13 mouse cellular contexts compared by ENCODE assay signal in the genomic region with DNA sequence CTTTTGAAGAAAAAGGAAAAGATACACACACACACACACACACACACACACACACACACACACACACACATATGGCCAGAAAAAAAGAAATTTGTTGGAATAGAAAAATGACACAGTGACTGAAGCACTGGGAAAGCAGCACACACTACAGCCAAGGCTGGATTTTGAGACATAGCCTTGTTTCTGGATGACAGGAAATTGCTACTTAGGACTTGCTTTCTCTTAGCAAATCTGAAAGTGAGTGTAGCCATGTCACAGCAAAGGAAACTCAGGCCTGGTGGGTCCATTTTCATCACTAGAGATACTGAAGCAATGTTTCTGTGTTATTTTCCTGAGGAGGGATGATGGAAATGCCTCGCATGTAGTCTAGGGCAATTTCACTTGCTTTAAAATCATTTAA.
DNase-seq lines count a peak whose midpoint lies in the region; ATAC-seq and TF ChIP-seq lines count a peak whose summit lies in the region.
"Had no signal": no experiment of that assay in that cellular context is flagged by ENCODE, and none has a peak within 500 bp of the region (broad histone marks: within the 10 kb centered on the region; RNA-seq: fewer than 3 reads in every experiment).

No protein-coding gene starts in this region.

- peaks cover 19% of the 10 kb centered on the region for H3K4me1 ChIP-seq in heart, embryonic 13.5 days
- no peaks in the 10 kb centered on the region for H3K4me1 ChIP-seq in kidney, embryonic 16.5 days (ENCODE audit: insufficient read depth, low read length)
- peaks cover 25% of the 10 kb centered on the region for H3K4me1 ChIP-seq in embryonic facial prominence, embryonic 10.5 days
- peaks cover 6% of the 10 kb centered on the region for H3K4me1 ChIP-seq in intestine, embryonic 15.5 days (replicated peaks)

- H3K4me2 ChIP-seq in heart, embryonic 13.5 days = peak overlapping the region; percentile 44
- H3K4me2 ChIP-seq in kidney, embryonic 16.5 days (replicated peaks; ENCODE audit: low read depth, low read length) = no peak overlapping the region
- H3K4me2 ChIP-seq in intestine, embryonic 15.5 days (replicated peaks) = no peak overlapping the region
- H3K4me2 ChIP-seq: midbrain, embryonic 12.5 days had no signal

- H3K27me3 ChIP-seq in heart, embryonic 13.5 days (replicated peaks) = no peaks in the 10 kb centered on the region
- no peaks in the 10 kb centered on the region for H3K27me3 ChIP-seq in kidney, embryonic 16.5 days (ENCODE audit: insufficient read depth, low read length)
- H3K27me3 ChIP-seq in embryonic facial prominence, embryonic 10.5 days (replicated peaks; ENCODE audit: low read depth, poor library complexity, severe bottlenecking) = no peaks in the 10 kb centered on the region
- no peaks in the 10 kb centered on the region for H3K27me3 ChIP-seq in intestine, embryonic 15.5 days (replicated peaks)
- H3K27me3 ChIP-seq: midbrain, embryonic 12.5 days had no signal

- TF ChIP-seq CTCF in left cerebral cortex, adult 2 months (IDR thresholded peaks at IDR 0.05) = no peak

- ATAC-seq in heart, embryonic 13.5 days (ENCODE audit: extremely low read depth, insufficient number of reproducible peaks, low FRiP score, low TSS enrichment) = no peak
- no peak for ATAC-seq in kidney, embryonic 16.5 days (ENCODE audit: low FRiP score, low TSS enrichment)
- ATAC-seq in intestine, embryonic 15.5 days = peak; percentile 76

- no peak for DNase-seq in heart, postnatal 25 days (ENCODE audit: low spot score)
- DNase-seq in kidney, adult 11 months = no peak
- DNase-seq in embryonic facial prominence, embryonic 10.5 days (ENCODE audit: low spot score) = no peak
- DNase-seq in spleen, postnatal 36 days (ENCODE audit: low spot score in 2 of 2) = no peak
- no peak for DNase-seq in left cerebral cortex, adult 2 months (ENCODE audit: extremely low spot score in 1 of 2, low spot score in 2 of 2)
- DNase-seq: cerebellum, postnatal 14 days; kidney, postnatal 14 days; thymus, postnatal 14 days had no signal

- intact Hi-C loops in heart, postnatal 25 days (cut with DNase I) = no loop called here
- intact Hi-C loops in left cerebral cortex, adult 2 months (cut with DNase I) = no loop called here

- no peaks in the 10 kb centered on the region for H3K9me3 ChIP-seq in heart, embryonic 13.5 days
- H3K9me3 ChIP-seq in kidney, embryonic 16.5 days (ENCODE audit: low read length) = no peaks in the 10 kb centered on the region
- H3K9me3 ChIP-seq in embryonic facial prominence, embryonic 10.5 days = no peaks in the 10 kb centered on the region
- H3K9me3 ChIP-seq in intestine, embryonic 15.5 days = no peaks in the 10 kb centered on the region
- H3K9me3 ChIP-seq: midbrain, embryonic 12.5 days had no signal

- no peak overlapping the region for H3K9ac ChIP-seq in heart, embryonic 13.5 days
- no peak overlapping the region for H3K9ac ChIP-seq in kidney, embryonic 16.5 days (replicated peaks; ENCODE audit: low read length)
- H3K9ac ChIP-seq in intestine, embryonic 15.5 days = no peak overlapping the region
- H3K9ac ChIP-seq: liver, embryonic 14.5 days; midbrain, embryonic 12.5 days had no signal

- 9% methylated on average over 1 of the region's 1 CpGs for WGBS in heart, embryonic 13.5 days
- 24% methylated on average over 1 of the region's 1 CpGs for WGBS in kidney, embryonic 16.5 days
- 17% methylated on average over 1 of the region's 1 CpGs for WGBS in embryonic facial prominence, embryonic 10.5 days
- 7% methylated on average over 1 of the region's 1 CpGs for WGBS in intestine, embryonic 15.5 days

- no peaks in the 10 kb centered on the region for H3K36me3 ChIP-seq in heart, embryonic 13.5 days
- H3K36me3 ChIP-seq in kidney, embryonic 16.5 days (ENCODE audit: insufficient read depth, low read length) = no peaks in the 10 kb centered on the region
- H3K36me3 ChIP-seq in embryonic facial prominence, embryonic 10.5 days (replicated peaks) = no peaks in the 10 kb centered on the region
- no peaks in the 10 kb centered on the region for H3K36me3 ChIP-seq in intestine, embryonic 15.5 days
- H3K36me3 ChIP-seq: midbrain, embryonic 12.5 days had no signal

- H3K4me3 ChIP-seq in heart, embryonic 13.5 days = no peak overlapping the region
- H3K4me3 ChIP-seq in kidney, embryonic 16.5 days (ENCODE audit: low read length) = no peak overlapping the region
- H3K4me3 ChIP-seq in embryonic facial prominence, embryonic 10.5 days = no peak overlapping the region
- no peak overlapping the region for H3K4me3 ChIP-seq in intestine, embryonic 15.5 days (replicated peaks)
- H3K4me3 ChIP-seq in left cerebral cortex, adult 2 months = no peak overlapping the region
- H3K4me3 ChIP-seq: midbrain, embryonic 12.5 days had no signal

- H3K27ac ChIP-seq in heart, embryonic 13.5 days (replicated peaks) = peak overlapping the region; percentile 65
- 0 out of 2 replicates have a peak overlapping the region, but pooled peaks have one; percentile 17 for H3K27ac ChIP-seq in kidney, embryonic 16.5 days (ENCODE audit: low read length)
- H3K27ac ChIP-seq in embryonic facial prominence, embryonic 10.5 days (replicated peaks) = peak overlapping the region; percentile 79
- H3K27ac ChIP-seq in intestine, embryonic 15.5 days = peak overlapping the region; percentile 60
- H3K27ac ChIP-seq in left cerebral cortex, adult 2 months = no peak overlapping the region
- H3K27ac ChIP-seq: liver, embryonic 14.5 days; midbrain, embryonic 12.5 days had no signal
